Mouse (Mus musculus) kidney, embryonic 16.5 days (tissue): Measurements from ENCODE around the gene Stat4. TPM values are rescaled to one million over a fixed set of nuclear protein-coding genes. Genes with fewer than 3 reads are reported as not detected.

ENCODE experiments used
- ATAC-seq: fragments of 200-750 bp; cut with Nextera tagmentation; 2 replicates; pipeline ENCODE4 v1.8.0; 2017; ENCODE audit warnings: moderate TSS enrichment; ENCODE audit not compliant: low FRiP score, low TSS enrichment
- H3K27ac ChIP-seq: fragments of 300-500 bp; sonication (generic); 2 replicates; pipeline ENCODE4 v1.5.1; 2014; ENCODE audit warnings: low read length
- H3K27me3 ChIP-seq: fragments of 300-500 bp; sonication (generic); 2 replicates; pipeline ENCODE4 v1.6.1; 2014; ENCODE audit warnings: low read length, control low read depth, mixed read lengths; ENCODE audit not compliant: insufficient read depth
- H3K36me3 ChIP-seq: fragments of 300-500 bp; sonication (generic); 2 replicates; pipeline ENCODE4 v1.6.1; 2014; ENCODE audit warnings: low read length, control low read depth, mixed read lengths; ENCODE audit not compliant: insufficient read depth
- H3K4me1 ChIP-seq: fragments of 300-500 bp; sonication (generic); 2 replicates; pipeline ENCODE4 v1.6.1; 2014; ENCODE audit warnings: low read length, control low read depth, mixed read lengths; ENCODE audit not compliant: insufficient read depth
- H3K4me2 ChIP-seq: fragments of 300-500 bp; sonication (generic); replicated peaks from 2 replicates; pipeline ENCODE4 v1.6.1; 2014; ENCODE audit warnings: low read depth, low read length
- H3K4me3 ChIP-seq: fragments of 300-500 bp; sonication (generic); 2 replicates; pipeline ENCODE4 v1.5.1; 2014; ENCODE audit warnings: mild to moderate bottlenecking, low read length
- H3K9ac ChIP-seq: fragments of 300-500 bp; sonication (generic); replicated peaks from 2 replicates; pipeline ENCODE4 v1.6.1; 2014; ENCODE audit warnings: low read length
- H3K9me3 ChIP-seq: fragments of 300-500 bp; sonication (generic); 2 replicates; pipeline ENCODE4 v1.6.1; 2016; ENCODE audit warnings: low read length, control low read depth
- WGBS: fragments of 180-500 bp; shearing (Covaris S2); extraction: QIAGEN DNeasy Blood & Tissue Kit; methylation state at CpG from one replicate; pipeline ENCODE4 v1.1.7; 2014; 5-methylcytosine and 5-hydroxymethylcytosine counted together
- polyA plus RNA-seq: library from polyadenylated mRNA; unstranded; fragments of >200 nt; fragmentation: Nextera tagmentation; extraction: Ambion mirVana; gene quantifications from 2 replicates; pipeline ENCODE4 v1.2.1, GENCODE M21; 2015

Gene Stat4
- polyA plus RNA-seq, 1 experiment from 2014 or later = 1.2 TPM

DNA sequence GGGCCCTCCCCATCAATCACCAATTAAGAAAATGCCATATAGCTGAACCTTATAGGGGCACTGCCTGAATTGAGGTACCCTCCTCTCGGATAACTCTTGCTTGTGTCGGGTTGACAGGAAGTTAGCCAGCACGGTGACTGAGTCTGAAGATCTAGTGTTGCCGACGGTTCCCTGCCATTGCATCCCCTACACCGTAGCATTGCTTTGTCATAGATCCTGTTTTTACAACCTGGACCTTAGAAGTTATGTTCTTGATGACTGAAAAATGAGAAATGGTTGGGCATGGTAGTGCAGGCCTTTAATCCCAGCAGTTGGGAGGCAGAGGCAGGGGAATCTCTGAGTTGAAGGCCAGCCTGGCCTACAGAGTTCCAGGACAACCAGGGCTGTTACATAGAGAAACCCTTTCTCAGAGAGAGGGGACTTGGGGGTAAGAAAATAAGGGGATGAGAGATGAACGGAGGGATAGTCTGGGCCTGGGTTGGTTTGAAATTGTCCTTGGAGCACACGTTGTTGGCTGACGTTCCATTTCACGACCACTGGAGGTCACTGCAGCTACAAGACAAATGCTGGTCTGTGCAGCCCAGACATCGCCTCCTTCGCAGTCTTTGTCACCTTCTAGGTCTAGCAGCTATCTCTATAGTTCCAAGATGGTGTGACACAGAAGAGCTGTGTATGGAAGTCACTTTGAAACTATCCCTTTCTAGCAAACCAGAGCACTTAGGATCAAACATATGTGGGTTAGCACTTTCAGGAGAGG is 159.4 kb downstream of the Stat4 start:
- H3K36me3 ChIP-seq = no peaks in the 10 kb centered on the region; the same call in 1 of the 2 replicates
- H3K9ac ChIP-seq = no peak overlapping the region
- no peak overlapping the region for H3K27ac ChIP-seq
- H3K27me3 ChIP-seq = no peaks in the 10 kb centered on the region
- H3K4me1 ChIP-seq = peaks cover 18% of the 10 kb centered on the region; the same call in 1 of the 2 replicates
- 48% methylated on average over 12 of the region's 12 CpGs for WGBS
- peak; percentile 58; the same call in 1 of the 2 replicates for ATAC-seq
- H3K9me3 ChIP-seq = no peaks in the 10 kb centered on the region
- H3K4me3 ChIP-seq = no peak overlapping the region
- no peak overlapping the region for H3K4me2 ChIP-seq

DNA sequence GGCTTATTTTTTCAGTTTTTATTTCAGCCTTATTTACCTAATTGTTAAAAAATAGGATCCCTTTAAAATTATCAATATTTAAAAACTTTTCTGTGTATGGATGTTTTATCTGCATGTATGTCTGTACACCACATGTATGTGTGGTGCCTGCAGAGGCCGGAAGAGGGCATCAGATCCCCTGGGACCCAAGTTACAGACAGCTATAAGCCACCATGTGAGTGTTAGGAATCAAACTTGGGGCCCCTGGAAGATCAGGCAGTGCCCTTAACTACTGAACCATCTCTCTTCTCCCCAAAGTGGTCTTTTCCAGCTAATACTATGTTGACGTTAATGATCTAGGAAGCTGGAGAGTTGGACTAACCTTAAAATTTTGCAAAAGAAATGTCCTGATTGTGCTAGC is 160.5 kb downstream of the Stat4 start:
- no peak overlapping the region for H3K4me3 ChIP-seq
- no peak overlapping the region for H3K27ac ChIP-seq
- H3K27me3 ChIP-seq = no peaks in the 10 kb centered on the region
- ATAC-seq = no peak
- H3K9me3 ChIP-seq = no peaks in the 10 kb centered on the region
- H3K4me2 ChIP-seq = no peak overlapping the region
- 83% methylated on average over 2 of the region's 2 CpGs for WGBS
- H3K4me1 ChIP-seq = peaks cover 19% of the 10 kb centered on the region; the same call in 1 of the 2 replicates
- no peaks in the 10 kb centered on the region; the same call in 1 of the 2 replicates for H3K36me3 ChIP-seq
- H3K9ac ChIP-seq = no peak overlapping the region

DNA sequence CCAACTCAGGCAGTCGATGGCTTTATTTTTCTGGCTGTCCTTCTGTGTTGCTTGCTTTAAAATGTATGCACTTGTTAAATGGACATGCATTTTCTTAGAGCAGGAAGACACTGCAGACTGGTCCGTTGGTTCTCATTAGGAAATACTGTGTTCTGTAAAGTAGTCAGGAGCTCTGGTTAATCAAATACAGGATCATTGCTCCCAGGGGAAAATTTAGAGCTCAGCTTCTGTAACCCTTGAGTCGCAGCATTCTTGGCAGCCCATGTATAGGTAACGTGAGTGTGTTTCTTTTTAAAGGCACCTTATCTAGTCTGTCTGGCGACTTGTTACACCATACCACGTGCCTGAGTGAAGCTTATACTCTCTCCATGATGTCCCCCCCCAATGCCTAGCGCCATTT is 161.2 kb downstream of the Stat4 start:
- Histone ChIP-seq H3K27me3 (no peaks in the 10 kb centered on the region), H3K36me3 (no peaks in the 10 kb centered on the region; the same call in 1 of the 2 replicates), H3K4me1 (peaks cover 23% of the 10 kb centered on the region; the same call in 1 of the 2 replicates), H3K9ac (no peak overlapping the region), H3K4me3 (no peak overlapping the region), H3K27ac (no peak overlapping the region), H3K9me3 (no peaks in the 10 kb centered on the region), H3K4me2 (no peak overlapping the region)
- ATAC-seq = no peak
- WGBS = 62% methylated on average over 7 of the region's 7 CpGs

DNA sequence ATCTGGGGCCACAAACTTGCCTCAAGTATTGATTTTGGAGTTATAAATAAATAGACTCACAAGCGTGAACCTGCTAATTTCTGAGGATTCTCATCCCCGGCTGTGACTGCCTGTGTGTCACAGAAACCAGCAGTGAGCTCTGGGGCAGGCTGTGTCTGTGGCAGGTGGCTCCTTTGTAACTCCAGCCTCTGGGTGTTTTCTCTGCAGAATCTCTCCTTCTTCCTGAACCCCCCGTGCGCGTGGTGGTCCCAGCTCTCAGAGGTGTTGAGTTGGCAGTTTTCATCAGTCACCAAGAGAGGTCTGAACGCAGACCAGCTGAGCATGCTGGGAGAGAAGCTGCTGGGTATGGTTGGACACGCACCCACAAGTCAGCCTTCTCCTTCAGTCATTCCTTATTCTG is 161.7 kb downstream of the Stat4 start:
- Histone ChIP-seq H3K4me1 (peaks cover 23% of the 10 kb centered on the region; the same call in 1 of the 2 replicates), H3K36me3 (no peaks in the 10 kb centered on the region; the same call in 1 of the 2 replicates), H3K27ac (no peak overlapping the region), H3K27me3 (no peaks in the 10 kb centered on the region), H3K4me3 (no peak overlapping the region), H3K4me2 (no peak overlapping the region), H3K9me3 (no peaks in the 10 kb centered on the region), H3K9ac (no peak overlapping the region)
- whole genome bisulfite sequencing = 79% methylated on average over 7 of the region's 7 CpGs
- no peak for ATAC-seq

DNA sequence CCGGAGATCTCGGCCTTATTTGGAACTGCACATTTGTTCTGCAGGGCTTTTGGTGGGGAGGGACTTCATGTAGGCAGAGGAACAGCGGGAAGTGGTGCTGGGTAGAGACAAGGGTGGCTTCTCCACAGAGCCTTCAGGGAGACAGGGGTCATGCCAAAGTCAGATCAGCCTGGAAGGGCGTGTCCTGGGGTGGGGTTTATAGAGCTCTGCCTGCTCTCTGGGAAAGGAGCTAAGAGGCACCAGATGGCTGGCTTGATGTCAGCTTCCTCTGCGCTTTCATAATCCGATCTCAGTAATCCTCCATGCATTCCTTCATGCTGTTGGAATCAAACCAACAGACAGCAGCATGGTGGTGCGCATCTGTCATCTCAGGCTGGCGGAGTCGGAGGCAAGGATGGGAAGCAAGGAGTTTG is 163.0 kb downstream of the Stat4 start:
- Histone ChIP-seq H3K27me3 (no peaks in the 10 kb centered on the region), H3K36me3 (peaks cover 2% of the 10 kb centered on the region; the same call in 1 of the 2 replicates), H3K27ac (no peak overlapping the region), H3K9ac (0 out of 2 replicates have a peak overlapping the region, but pooled peaks have one; percentile 7), H3K4me1 (peaks cover 29% of the 10 kb centered on the region), H3K4me2 (no peak overlapping the region), H3K9me3 (no peaks in the 10 kb centered on the region), H3K4me3 (no peak overlapping the region)
- WGBS = 76% methylated on average over 9 of the region's 9 CpGs
- no peak for ATAC-seq

DNA sequence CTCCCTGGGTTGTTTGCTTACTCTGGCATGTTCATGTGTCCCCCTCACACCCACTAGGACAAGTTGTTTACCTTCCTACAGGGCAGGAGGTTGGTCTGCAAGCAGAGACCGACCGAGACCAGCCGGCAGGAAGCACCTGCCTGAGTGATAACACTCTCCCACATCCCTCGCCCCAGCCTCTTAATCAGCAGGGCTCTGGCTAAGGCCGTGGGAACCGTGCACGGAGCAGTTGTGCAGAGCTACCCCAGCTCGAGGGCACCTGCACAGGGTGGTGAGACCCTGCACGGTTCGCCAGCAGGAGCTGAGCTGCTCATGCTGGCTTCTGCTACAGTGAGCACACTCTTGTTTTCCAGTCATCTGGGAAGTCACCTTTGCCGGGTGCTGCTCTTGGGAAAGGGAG is 163.7 kb downstream of the Stat4 start:
- ATAC-seq = peak; percentile 74
- 29% methylated on average over 11 of the region's 11 CpGs for WGBS

DNA sequence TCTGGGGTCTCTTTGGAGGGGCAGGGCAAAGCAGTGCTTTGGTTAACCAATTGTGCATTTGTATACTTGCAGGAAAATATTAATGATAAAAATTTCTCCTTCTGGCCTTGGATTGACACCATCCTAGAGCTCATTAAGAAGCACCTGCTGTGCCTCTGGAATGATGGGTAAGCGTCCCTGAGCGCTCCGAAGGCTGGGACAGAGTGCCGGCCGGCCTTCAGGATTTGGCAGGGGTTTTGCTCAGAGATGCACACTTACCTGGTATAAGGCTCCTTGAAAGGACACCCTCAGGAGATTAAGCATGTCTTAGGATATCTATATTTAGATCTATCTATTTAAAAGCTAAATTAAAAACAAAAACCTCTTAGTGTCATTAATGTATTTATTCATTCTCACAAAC is 164.2 kb downstream of the Stat4 start:
- Histone ChIP-seq H3K9me3 (no peaks in the 10 kb centered on the region), H3K9ac (0 out of 2 replicates have a peak overlapping the region, but pooled peaks have one; percentile 9), H3K27ac (peak overlapping the region; percentile 20; the same call in 1 of the 2 replicates), H3K4me1 (peaks cover 33% of the 10 kb centered on the region), H3K4me2 (no peak overlapping the region), H3K36me3 (peaks cover 2% of the 10 kb centered on the region; the same call in 1 of the 2 replicates), H3K4me3 (no peak overlapping the region), H3K27me3 (no peaks in the 10 kb centered on the region)
- WGBS = 96% methylated on average over 5 of the region's 5 CpGs
- no peak for ATAC-seq

More for the DNA sequence above, 163.7 kb downstream of the Stat4 start:
- Histone ChIP-seq H3K27ac (peak overlapping the region; percentile 20; the same call in 1 of the 2 replicates), H3K27me3 (no peaks in the 10 kb centered on the region), H3K9me3 (no peaks in the 10 kb centered on the region), H3K4me2 (no peak overlapping the region), H3K9ac (0 out of 2 replicates have a peak overlapping the region, but pooled peaks have one; percentile 9), H3K36me3 (peaks cover 2% of the 10 kb centered on the region; the same call in 1 of the 2 replicates), H3K4me1 (peaks cover 33% of the 10 kb centered on the region), H3K4me3 (no peak overlapping the region)

DNA sequence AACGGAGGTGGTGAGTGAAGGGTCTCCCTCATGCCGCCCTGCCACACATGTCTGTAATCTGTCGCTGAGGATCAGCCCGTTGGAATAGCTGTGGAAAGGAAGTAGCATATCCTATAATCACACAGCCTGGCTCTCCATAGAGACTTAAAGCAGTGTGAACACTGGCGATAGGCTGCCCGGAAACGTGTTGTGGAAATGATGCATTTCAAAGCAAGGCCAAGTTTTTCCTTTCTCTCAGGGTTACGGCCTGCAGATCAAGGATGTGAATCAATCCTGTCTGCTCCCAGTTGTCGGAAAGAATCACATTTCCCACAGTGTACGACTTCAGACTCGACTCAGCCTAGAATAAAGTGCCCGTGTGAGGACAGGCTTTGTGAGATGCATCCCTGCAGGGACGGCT is 165.4 kb downstream of the Stat4 start:
- no peak overlapping the region for H3K4me3 ChIP-seq
- H3K4me2 ChIP-seq = no peak overlapping the region
- no peaks in the 10 kb centered on the region for H3K27me3 ChIP-seq
- H3K4me1 ChIP-seq = peaks cover 33% of the 10 kb centered on the region
- peaks cover 2% of the 10 kb centered on the region; the same call in 1 of the 2 replicates for H3K36me3 ChIP-seq
- H3K27ac ChIP-seq = 0 out of 2 replicates have a peak overlapping the region, but pooled peaks have one; percentile 22
- 33% methylated on average over 13 of the region's 13 CpGs for WGBS
- ATAC-seq = no peak
- H3K9me3 ChIP-seq = no peaks in the 10 kb centered on the region
- H3K9ac ChIP-seq = no peak overlapping the region

DNA sequence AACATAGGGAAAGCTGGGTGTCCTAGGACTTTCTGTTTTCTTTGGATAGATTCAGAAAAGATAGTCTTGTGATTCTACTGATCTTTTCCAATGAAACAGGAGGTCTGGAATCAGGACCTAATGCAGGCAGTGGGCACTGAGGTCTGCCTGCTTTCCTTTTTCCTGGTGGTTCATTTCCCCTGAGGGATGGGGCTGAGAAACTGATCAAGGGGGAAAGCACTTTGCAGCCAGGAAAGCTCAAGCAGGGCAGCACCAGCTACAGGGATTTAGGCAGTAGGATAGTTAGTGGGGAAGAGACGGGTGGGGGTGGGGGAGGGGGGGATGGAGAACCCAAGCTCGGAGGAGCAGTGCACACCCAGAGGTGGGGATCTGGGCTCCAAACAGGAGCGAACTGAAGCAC is 166.0 kb downstream of the Stat4 start:
- no peak for ATAC-seq
- H3K4me3 ChIP-seq = no peak overlapping the region
- peaks cover 2% of the 10 kb centered on the region for H3K36me3 ChIP-seq
- no peak overlapping the region for H3K9ac ChIP-seq
- H3K4me2 ChIP-seq = no peak overlapping the region
- no peak overlapping the region for H3K27ac ChIP-seq
- H3K4me1 ChIP-seq = peaks cover 33% of the 10 kb centered on the region
- H3K9me3 ChIP-seq = no peaks in the 10 kb centered on the region
- 52% methylated on average over 3 of the region's 3 CpGs for WGBS
- H3K27me3 ChIP-seq = no peaks in the 10 kb centered on the region

DNA sequence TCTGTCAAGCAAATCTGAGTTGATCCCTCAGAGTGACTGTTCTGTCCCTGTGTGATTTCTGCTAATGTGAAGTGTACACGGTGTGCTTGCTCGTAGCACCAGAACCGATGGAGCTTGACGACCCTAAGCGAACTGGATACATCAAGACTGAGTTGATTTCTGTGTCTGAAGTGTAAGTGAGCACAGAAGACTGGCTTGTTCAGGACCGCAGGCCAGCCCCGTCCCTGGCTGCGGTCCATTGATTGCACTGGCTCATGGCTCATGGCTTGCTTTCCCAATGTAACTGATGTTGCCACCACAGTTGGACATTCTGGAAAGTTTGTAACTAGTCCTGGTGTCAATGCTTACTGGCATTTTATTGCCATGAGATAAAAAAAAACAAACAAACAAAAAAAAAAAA is 167.9 kb downstream of the Stat4 start:
- H3K4me1 ChIP-seq = peaks cover 34% of the 10 kb centered on the region
- H3K36me3 ChIP-seq = peaks cover 2% of the 10 kb centered on the region
- H3K27me3 ChIP-seq = no peaks in the 10 kb centered on the region
- 51% methylated on average over 8 of the region's 8 CpGs for WGBS
- H3K4me3 ChIP-seq = no peak overlapping the region
- peak overlapping the region; percentile 63; the same call in 1 of the 2 replicates for H3K27ac ChIP-seq
- no peaks in the 10 kb centered on the region for H3K9me3 ChIP-seq
- H3K4me2 ChIP-seq = no peak overlapping the region
- no peak overlapping the region for H3K9ac ChIP-seq
- ATAC-seq = peak; percentile 81
